Mouse (Mus musculus) midbrain, embryonic 16.5 days (tissue): ENCODE results near the gene Naaladl2. TPM values are rescaled to one million over a fixed set of nuclear protein-coding genes. Genes with fewer than 3 reads are reported as not detected.
A peak's percentile ranks its signal among the peaks of the same experiment; 100 is the strongest.

Source experiments
- ATAC-seq: fragments of 200-750 bp; cut with Nextera tagmentation; 2 replicates; pipeline ENCODE4 v1.8.0; 2017; ENCODE audit warnings: moderate TSS enrichment
- H3K27ac ChIP-seq: fragments of 300-500 bp; sonication (generic); 2 replicates; pipeline ENCODE4 v1.5.1; 2014; ENCODE audit warnings: mild to moderate bottlenecking, low read length, mixed read lengths
- H3K27me3 ChIP-seq: fragments of 300-500 bp; sonication (generic); 2 replicates; pipeline ENCODE4 v1.6.1; 2014; ENCODE audit warnings: low read depth, low read length, mixed read lengths; ENCODE audit not compliant: control insufficient read depth, insufficient read depth
- H3K36me3 ChIP-seq: fragments of 300-500 bp; sonication (generic); 2 replicates; pipeline ENCODE4 v1.6.1; 2014; ENCODE audit warnings: mild to moderate bottlenecking, low read length, moderate library complexity, mixed read lengths; ENCODE audit not compliant: control insufficient read depth, insufficient read depth
- H3K4me1 ChIP-seq: fragments of 300-500 bp; sonication (generic); 2 replicates; pipeline ENCODE4 v1.6.1; 2014; ENCODE audit warnings: mild to moderate bottlenecking, low read length, mixed read lengths; ENCODE audit not compliant: control insufficient read depth, insufficient read depth
- H3K4me2 ChIP-seq: fragments of 300-500 bp; sonication (generic); 2 replicates; pipeline ENCODE4 v1.6.1; 2014; ENCODE audit warnings: mild to moderate bottlenecking, low read length, mixed read lengths
- H3K4me3 ChIP-seq: fragments of 300-500 bp; sonication (generic); 2 replicates; pipeline ENCODE4 v1.5.1; 2014; ENCODE audit warnings: low read depth, mild to moderate bottlenecking, low read length, moderate library complexity, mixed read lengths
- H3K9ac ChIP-seq: fragments of 300-500 bp; sonication (generic); 2 replicates; pipeline ENCODE4 v1.6.1; 2014; ENCODE audit warnings: low read depth, low read length, mixed read lengths
- H3K9me3 ChIP-seq: fragments of 300-500 bp; sonication (generic); replicated peaks from 2 replicates; pipeline ENCODE4 v1.6.1; 2014; ENCODE audit warnings: mild to moderate bottlenecking, low read length, mixed read lengths; ENCODE audit not compliant: control insufficient read depth, poor library complexity, severe bottlenecking
- WGBS: fragments of 180-500 bp; shearing (Covaris S2); extraction: QIAGEN DNeasy Blood & Tissue Kit; methylation state at CpG from one replicate; pipeline ENCODE4 v1.1.7; 2014; 5-methylcytosine and 5-hydroxymethylcytosine counted together
- polyA plus RNA-seq: library from polyadenylated mRNA; unstranded; fragments of >200 nt; fragmentation: Nextera tagmentation; extraction: Ambion mirVana; gene quantifications from 2 replicates; pipeline ENCODE4 v1.2.1, GENCODE M21; 2015

The Naaladl2 gene
- 0.42 and 0.64 TPM in 2 replicates for polyA plus RNA-seq

DNA sequence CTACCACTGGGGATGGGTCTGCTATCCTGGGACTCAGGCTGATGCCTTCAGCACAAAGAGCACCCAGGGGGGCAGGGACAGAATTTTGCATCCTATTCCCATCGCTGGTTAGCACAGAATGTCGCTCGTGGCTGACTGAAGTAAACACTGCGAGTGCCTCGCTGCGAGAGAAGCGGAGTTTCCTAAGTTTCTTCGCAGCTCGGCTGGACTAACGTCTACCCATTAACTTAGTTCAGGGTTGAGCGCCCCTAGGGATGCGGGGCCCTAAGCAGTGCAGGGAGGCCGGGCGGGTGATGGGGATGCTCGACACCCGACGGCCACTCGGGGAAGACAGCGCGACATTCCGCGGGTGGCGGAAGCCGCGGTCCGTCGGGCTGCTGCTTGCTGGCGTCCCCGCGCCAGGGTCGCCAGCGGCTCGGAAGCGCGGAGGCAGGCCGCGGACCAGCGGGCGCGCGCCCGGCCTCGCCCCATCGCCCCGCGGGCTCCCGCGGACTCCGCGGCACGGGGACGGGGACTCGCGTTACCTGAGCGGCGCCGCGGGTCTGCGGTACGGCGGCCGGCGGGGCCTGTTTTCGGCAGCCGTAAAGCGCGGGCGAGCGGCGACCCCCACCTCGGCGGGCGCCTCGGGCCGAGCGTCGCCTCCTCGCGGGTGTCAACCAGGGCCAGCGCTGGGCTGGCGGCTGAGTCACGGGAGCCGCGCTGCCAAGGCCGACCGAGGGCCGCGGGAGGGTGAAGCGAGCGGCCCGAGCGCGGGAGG lies at the start of gene Naaladl2:
TSS of gene Naaladl2 (minus strand) at position 707 of the 757 bp plus-strand sequence.
- peak within 1 kb of the TSS; percentile 56 for H3K9ac ChIP-seq
- H3K36me3 ChIP-seq, result no peaks in the 10 kb centered on the region
- WGBS, result under 1% methylated on average over 59 of the region's 93 CpGs
- H3K27ac ChIP-seq, result peak within 1 kb of the TSS; percentile 48
- ATAC-seq, result peak; percentile 95
- peaks cover 9% of the 10 kb centered on the region for H3K4me1 ChIP-seq
- peak within 1 kb of the TSS; percentile 81 for H3K4me2 ChIP-seq
- peak within 1 kb of the TSS; percentile 50 for H3K4me3 ChIP-seq
- no peaks in the 10 kb centered on the region for H3K27me3 ChIP-seq
- no peaks in the 10 kb centered on the region for H3K9me3 ChIP-seq

DNA sequence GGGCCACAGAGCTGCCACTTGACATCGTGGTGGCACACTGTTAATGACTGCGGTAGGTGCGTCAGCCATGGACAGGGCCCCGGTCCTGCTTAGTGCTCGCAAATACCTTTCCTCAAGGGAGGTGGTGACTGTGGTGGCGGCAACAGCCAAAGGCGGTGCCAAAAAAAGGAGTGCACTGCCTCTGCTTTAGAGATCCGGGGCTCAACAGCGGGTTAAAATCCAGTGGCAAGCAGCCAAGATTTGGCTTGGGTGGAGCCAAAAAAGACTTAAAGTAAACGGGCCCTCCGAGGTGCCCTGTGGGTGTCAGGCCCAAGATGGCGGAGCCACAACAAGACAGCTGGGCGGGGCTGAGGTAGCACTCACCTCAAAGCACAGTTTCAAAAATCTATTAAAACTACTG lies 7.7 kb upstream of the Naaladl2 start:
- Histone ChIP-seq H3K9me3 (peaks cover 20% of the 10 kb centered on the region), H3K36me3 (peaks cover 5% of the 10 kb centered on the region; the same call in 1 of the 2 replicates), H3K4me2 (no peak overlapping the region), H3K4me1 (no peaks in the 10 kb centered on the region), H3K9ac (no peak overlapping the region), H3K27me3 (no peaks in the 10 kb centered on the region), H3K27ac (no peak overlapping the region), H3K4me3 (no peak overlapping the region)
- ATAC-seq, result no peak
- WGBS, result 93% methylated on average over 13 of the region's 13 CpGs

DNA sequence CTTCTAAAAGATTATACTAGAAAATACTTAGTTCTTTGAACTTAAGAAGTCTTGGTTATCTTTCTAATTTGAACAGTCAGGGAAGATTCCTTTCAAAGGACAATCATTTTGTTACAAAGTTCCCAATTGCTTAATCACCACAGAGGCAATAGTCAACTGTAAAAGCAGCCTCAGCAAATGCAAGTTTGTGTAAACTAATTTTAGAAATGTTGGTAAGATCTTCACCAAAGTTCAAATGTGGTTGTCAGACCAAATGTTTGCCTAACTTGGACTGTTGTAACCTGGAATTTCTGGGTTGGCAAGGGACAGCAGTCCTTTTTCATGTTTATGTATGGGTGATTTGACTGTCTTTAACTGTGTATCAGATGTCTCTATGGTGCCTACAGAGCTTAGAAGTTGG lies 3.2 kb upstream of the Naaladl2 start:
- peaks cover 5% of the 10 kb centered on the region; the same call in 1 of the 2 replicates for H3K36me3 ChIP-seq
- H3K4me3 ChIP-seq, result no peak overlapping the region
- H3K27me3 ChIP-seq, result no peaks in the 10 kb centered on the region
- ATAC-seq, result no peak
- H3K9ac ChIP-seq, result no peak overlapping the region
- peaks cover 9% of the 10 kb centered on the region for H3K4me1 ChIP-seq
- H3K4me2 ChIP-seq, result no peak overlapping the region
- H3K9me3 ChIP-seq, result peaks cover 10% of the 10 kb centered on the region
- no peak overlapping the region for H3K27ac ChIP-seq

DNA sequence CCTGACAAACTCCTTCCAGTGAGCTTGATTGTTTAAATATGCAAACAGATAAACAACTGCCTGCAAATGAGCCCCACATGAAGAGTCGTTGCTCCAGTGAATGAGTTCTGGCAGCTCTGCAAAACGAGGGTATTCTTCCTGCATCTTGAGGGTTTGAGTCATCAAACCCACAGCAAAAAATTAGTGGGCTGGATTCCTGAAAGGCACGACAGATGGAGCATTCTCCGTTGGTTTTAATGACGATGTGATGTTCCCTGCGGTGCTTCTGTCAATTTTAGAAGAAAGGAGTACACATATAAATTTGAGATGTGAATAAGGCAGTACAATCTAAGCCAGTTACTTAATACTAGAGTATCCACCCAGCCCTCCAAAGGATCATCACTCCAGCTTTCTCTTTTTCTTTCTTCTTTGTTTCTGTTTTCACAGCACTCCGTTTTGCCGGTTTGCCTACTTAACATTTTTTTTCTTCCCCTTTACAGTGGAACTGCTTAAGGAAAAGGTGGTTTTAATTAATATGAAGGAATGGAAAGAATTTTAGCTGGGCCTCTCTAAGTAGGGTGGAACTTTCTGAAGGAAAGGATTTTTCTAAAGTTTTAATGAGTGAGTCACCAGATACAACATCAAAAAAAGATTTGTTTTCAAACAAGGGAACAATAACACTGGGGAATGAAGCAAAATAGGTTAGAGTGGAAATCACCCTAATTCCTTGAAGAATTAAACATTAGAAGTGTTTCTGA lies 1.1 kb upstream of the Naaladl2 start:
- Histone ChIP-seq H3K4me3 (no peak overlapping the region), H3K9me3 (peaks cover 4% of the 10 kb centered on the region; the same call in 1 of the 2 replicates), H3K9ac (no peak overlapping the region), H3K27ac (0 out of 2 replicates have a peak overlapping the region, but pooled peaks have one; percentile 2), H3K4me2 (peak overlapping the region; percentile 81; the same call in 1 of the 2 replicates), H3K27me3 (no peaks in the 10 kb centered on the region), H3K36me3 (no peaks in the 10 kb centered on the region), H3K4me1 (peaks cover 9% of the 10 kb centered on the region)
- 9% methylated on average over 8 of the region's 8 CpGs for WGBS
- ATAC-seq, result no peak

DNA sequence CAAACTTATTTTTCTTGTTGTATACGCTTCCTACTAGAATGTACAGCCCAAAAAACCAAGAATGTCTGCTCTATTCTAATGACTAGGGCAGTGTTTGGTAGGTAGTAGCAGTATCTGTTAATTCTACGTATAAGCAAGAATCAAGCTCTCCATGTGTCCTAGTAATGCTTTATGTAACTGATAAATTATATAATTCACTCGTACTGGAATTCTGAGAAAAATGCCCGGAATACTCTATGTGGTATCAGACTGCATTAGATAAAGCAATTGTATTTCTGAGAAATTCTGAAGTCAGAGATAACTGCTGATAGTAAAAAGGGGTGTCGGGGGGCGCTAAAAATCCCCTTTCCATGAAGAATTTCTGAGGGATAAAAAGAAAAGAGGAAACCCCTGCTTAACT lies 950 bp downstream of the Naaladl2 start:
- Histone ChIP-seq H3K27me3 (no peaks in the 10 kb centered on the region), H3K9ac (peak overlapping the region; percentile 56), H3K36me3 (no peaks in the 10 kb centered on the region), H3K4me3 (peak overlapping the region; percentile 50), H3K4me1 (peaks cover 9% of the 10 kb centered on the region), H3K4me2 (peak overlapping the region; percentile 81), H3K27ac (peak overlapping the region; percentile 48), H3K9me3 (no peaks in the 10 kb centered on the region)
- 43% methylated on average over 6 of the region's 6 CpGs for whole genome bisulfite sequencing
- ATAC-seq, result peak; percentile 7; the same call in 1 of the 2 replicates

DNA sequence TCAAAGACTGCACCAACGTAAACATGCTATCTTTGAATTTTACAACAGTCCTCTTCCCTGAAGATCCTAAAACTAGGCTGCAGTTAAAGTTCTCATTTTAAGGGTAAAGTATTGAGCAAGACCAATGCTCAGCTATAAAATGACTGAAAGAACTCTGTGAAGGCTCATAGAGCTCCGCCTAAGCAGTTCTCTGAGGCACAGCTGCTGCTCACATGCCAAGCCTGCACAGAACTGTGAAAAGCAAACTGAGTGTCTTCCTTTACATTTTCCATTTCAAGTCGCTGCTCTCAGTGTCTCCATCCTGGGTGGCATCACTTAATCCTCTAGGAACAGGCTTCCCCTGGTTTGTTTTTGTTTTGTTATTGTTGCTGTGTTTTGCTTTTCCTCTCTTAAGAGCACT lies 12.2 kb downstream of the Naaladl2 start:
- no peak overlapping the region for H3K9ac ChIP-seq
- H3K4me1 ChIP-seq, result no peaks in the 10 kb centered on the region
- no peaks in the 10 kb centered on the region for H3K27me3 ChIP-seq
- no peak overlapping the region for H3K4me3 ChIP-seq
- H3K27ac ChIP-seq, result no peak overlapping the region
- H3K4me2 ChIP-seq, result no peak overlapping the region
- no peaks in the 10 kb centered on the region for H3K36me3 ChIP-seq
- H3K9me3 ChIP-seq, result no peaks in the 10 kb centered on the region
- WGBS, result 54% methylated on average over 3 of the region's 3 CpGs
- ATAC-seq, result no peak

DNA sequence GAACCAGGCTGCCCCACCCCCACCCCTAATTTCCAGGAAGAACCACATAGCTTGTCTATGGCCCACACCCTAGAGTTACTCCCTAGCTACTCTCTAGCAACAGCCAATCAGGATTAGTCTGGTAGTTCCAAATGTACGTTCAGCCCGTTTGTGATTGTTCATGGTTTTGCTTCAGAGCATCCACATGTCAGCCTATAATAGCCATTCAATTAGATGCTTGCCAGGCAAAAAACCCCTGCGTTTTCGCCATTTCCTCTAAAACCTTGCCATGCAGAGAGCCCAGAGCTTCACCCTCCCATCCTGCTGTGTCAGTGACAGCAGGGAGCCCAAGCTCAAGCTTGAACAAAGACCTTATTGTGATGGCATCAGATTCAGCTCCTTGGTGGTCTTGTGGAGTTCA lies 16.2 kb downstream of the Naaladl2 start:
- Histone ChIP-seq H3K9ac (no peak overlapping the region), H3K27me3 (no peaks in the 10 kb centered on the region), H3K27ac (no peak overlapping the region), H3K4me1 (no peaks in the 10 kb centered on the region), H3K4me3 (no peak overlapping the region), H3K4me2 (no peak overlapping the region), H3K36me3 (no peaks in the 10 kb centered on the region), H3K9me3 (no peaks in the 10 kb centered on the region)
- WGBS, result 9% methylated on average over 4 of the region's 4 CpGs
- no peak for ATAC-seq

DNA sequence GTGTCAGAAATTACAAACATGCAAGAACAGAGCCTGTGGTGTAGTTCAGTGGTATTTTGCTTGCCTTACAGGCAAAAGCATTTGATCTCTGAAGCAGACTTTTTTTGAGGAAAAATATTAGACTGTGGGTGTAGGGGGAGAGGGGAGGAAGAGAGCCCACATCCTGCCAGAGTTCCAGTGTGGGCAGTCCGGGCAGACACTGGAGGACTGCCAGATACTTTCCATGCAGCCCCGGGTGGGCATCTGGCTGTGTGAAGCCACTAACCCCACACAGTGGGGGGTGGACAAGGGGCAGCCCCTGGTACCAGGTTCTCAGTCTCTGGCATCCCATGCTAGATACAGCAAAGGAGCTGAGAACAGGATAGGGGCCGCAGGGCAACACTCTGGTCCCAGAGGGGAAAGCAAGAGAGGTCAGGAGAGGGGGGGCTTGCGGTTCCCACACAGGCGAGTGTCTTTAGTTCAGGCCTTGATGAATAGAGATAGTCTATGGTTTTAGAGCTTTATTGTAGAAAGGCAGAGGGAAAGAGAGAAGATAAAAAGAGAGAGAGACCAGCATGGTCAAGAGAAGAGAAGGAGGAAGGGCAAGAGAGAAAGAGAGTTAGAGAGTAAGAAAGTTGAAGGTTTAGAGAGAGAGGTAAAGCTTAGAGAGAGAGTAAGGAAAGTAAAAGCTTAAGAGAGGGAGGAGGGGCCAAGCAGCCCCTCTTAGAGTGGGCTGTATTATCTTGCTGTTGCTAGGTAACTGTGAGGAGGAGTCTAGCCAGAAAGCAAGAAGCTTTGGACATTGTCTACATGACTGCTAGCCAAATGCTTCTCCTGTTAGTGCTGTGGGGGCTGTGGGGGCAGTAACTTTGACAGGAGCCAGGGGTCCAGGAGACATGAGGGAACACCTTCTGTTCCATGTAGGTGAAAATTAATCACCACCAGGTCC lies 18.9 kb downstream of the Naaladl2 start:
- no peaks in the 10 kb centered on the region for H3K36me3 ChIP-seq
- no peaks in the 10 kb centered on the region for H3K27me3 ChIP-seq
- H3K27ac ChIP-seq, result no peak overlapping the region
- H3K4me1 ChIP-seq, result no peaks in the 10 kb centered on the region
- H3K4me3 ChIP-seq, result no peak overlapping the region
- no peaks in the 10 kb centered on the region for H3K9me3 ChIP-seq
- no peak overlapping the region for H3K9ac ChIP-seq
- no peak for ATAC-seq
- H3K4me2 ChIP-seq, result no peak overlapping the region
- WGBS, result 9% methylated on average over 5 of the region's 5 CpGs
